Mouse (Mus musculus) testis, adult 2 months (tissue): Measurements from ENCODE around the gene Ifi47. TPM values are rescaled to one million over a fixed set of nuclear protein-coding genes. Genes with fewer than 3 reads are reported as not detected.

Experiments
- H3K27ac ChIP-seq: fragments of 200-500 bp; 2 replicates; pipeline ENCODE4 v1.5.1; 2012; ENCODE audit warnings: low read depth, low read length; ENCODE audit not compliant: control insufficient read depth, insufficient read depth
- H3K27me3 ChIP-seq: fragments of 200-500 bp; 2 replicates; pipeline ENCODE4 v1.6.1; 2012; ENCODE audit warnings: mild to moderate bottlenecking, low read length, moderate library complexity; ENCODE audit not compliant: control insufficient read depth, insufficient read depth
- H3K36me3 ChIP-seq: fragments of 200-500 bp; 2 replicates; pipeline ENCODE4 v1.6.1; 2012; ENCODE audit warnings: mild to moderate bottlenecking, low read length; ENCODE audit not compliant: control insufficient read depth, insufficient read depth
- H3K4me1 ChIP-seq: fragments of 200-500 bp; 2 replicates; pipeline ENCODE4 v1.6.1; 2012; ENCODE audit warnings: low read length; ENCODE audit not compliant: control insufficient read depth, insufficient read depth
- H3K4me3 ChIP-seq: fragments of 200-500 bp; 2 replicates; pipeline ENCODE4 v1.5.1; 2012; ENCODE audit warnings: low read depth, mild to moderate bottlenecking, low read length, moderate library complexity, mixed read lengths; ENCODE audit not compliant: control insufficient read depth
- CTCF ChIP-seq: fragments of 200-500 bp; IDR thresholded peaks from 2 replicates; pipeline ENCODE4 v1.5.1; 2012; ENCODE audit warnings: low read depth, mild to moderate bottlenecking, inconsistent platforms, low read length, moderate library complexity; ENCODE audit not compliant: control insufficient read depth, insufficient read depth, insufficient replicate concordance
- POLR2A ChIP-seq: fragments of 200-500 bp; IDR thresholded peaks from 2 replicates; pipeline ENCODE4 v1.6.1; 2012; ENCODE audit warnings: low read depth, mild to moderate bottlenecking, inconsistent platforms, low read length, moderate library complexity; ENCODE audit not compliant: control insufficient read depth
- polyA plus RNA-seq: library from polyadenylated mRNA; depleted of rRNA; stranded (reverse); fragments of >200 nt; gene quantifications from 2 replicates; pipeline ENCODE4 v1.2.3, GENCODE M21; 2012

Ifi47 gene
- polyA plus RNA-seq, 1 experiment: 0.42 TPM

- Histone ChIP-seq H3K36me3 (no peaks in the 10 kb centered on the region), H3K4me3 (no peak overlapping the region), H3K27me3 (no peaks in the 10 kb centered on the region), H3K4me1 (no peaks in the 10 kb centered on the region), H3K27ac (no peak overlapping the region)
- TF ChIP-seq POLR2A (no peak), CTCF (no peak)
Measured at GRCm38 (mm10) chr11:49077012-49077411, 625 bp downstream of the Ifi47 start.

- Histone ChIP-seq H3K4me3 (no peak overlapping the region), H3K27me3 (no peaks in the 10 kb centered on the region), H3K27ac (no peak overlapping the region), H3K36me3 (no peaks in the 10 kb centered on the region), H3K4me1 (no peaks in the 10 kb centered on the region)
- no peak for TF ChIP-seq POLR2A
- no peak for TF ChIP-seq CTCF
Measured at GRCm38 (mm10) chr11:49078719-49079118, 2.3 kb downstream of the Ifi47 start.

GRCm38 (mm10) chr11:49080636-49081035 is 4.2 kb downstream of the Ifi47 start:
- TF ChIP-seq POLR2A (no peak), CTCF (no peak)
- H3K4me1 ChIP-seq: no peaks in the 10 kb centered on the region
- no peaks in the 10 kb centered on the region for H3K27me3 ChIP-seq
- no peaks in the 10 kb centered on the region for H3K36me3 ChIP-seq
- H3K27ac ChIP-seq: no peak overlapping the region
- no peak overlapping the region for H3K4me3 ChIP-seq

- Histone ChIP-seq H3K36me3 (no peaks in the 10 kb centered on the region), H3K27ac (no peak overlapping the region), H3K27me3 (no peaks in the 10 kb centered on the region), H3K4me1 (no peaks in the 10 kb centered on the region), H3K4me3 (no peak overlapping the region)
- TF ChIP-seq POLR2A (no peak), CTCF (no peak)
Measured at GRCm38 (mm10) chr11:49081356-49081755, 5.0 kb downstream of the Ifi47 start.

- Histone ChIP-seq H3K36me3 (no peaks in the 10 kb centered on the region), H3K4me3 (no peak overlapping the region), H3K4me1 (no peaks in the 10 kb centered on the region), H3K27ac (no peak overlapping the region), H3K27me3 (no peaks in the 10 kb centered on the region)
- TF ChIP-seq POLR2A (no peak), CTCF (no peak)
Measured at GRCm38 (mm10) chr11:49081886-49082285, 5.5 kb downstream of the Ifi47 start.

- peaks cover 4% of the 10 kb centered on the region for H3K4me1 ChIP-seq
- H3K27ac ChIP-seq: no peak overlapping the region
- no peak overlapping the region for H3K4me3 ChIP-seq
- H3K27me3 ChIP-seq: no peaks in the 10 kb centered on the region
- no peaks in the 10 kb centered on the region for H3K36me3 ChIP-seq
- no peak for TF ChIP-seq CTCF
- TF ChIP-seq POLR2A: no peak
Measured at GRCm38 (mm10) chr11:49083146-49083545, 6.8 kb downstream of the Ifi47 start.

- H3K36me3 ChIP-seq: no peaks in the 10 kb centered on the region
- H3K4me3 ChIP-seq: no peak overlapping the region
- no peak overlapping the region for H3K27ac ChIP-seq
- H3K4me1 ChIP-seq: peaks cover 7% of the 10 kb centered on the region
- no peaks in the 10 kb centered on the region for H3K27me3 ChIP-seq
- TF ChIP-seq POLR2A: no peak
- no peak for TF ChIP-seq CTCF
Measured at GRCm38 (mm10) chr11:49083808-49084207, 7.4 kb downstream of the Ifi47 start.

GRCm38 (mm10) chr11:49084385-49084784 is 8.0 kb downstream of the Ifi47 start:
- H3K4me1 ChIP-seq: peaks cover 7% of the 10 kb centered on the region
- no peaks in the 10 kb centered on the region for H3K36me3 ChIP-seq
- no peak overlapping the region for H3K27ac ChIP-seq
- no peaks in the 10 kb centered on the region for H3K27me3 ChIP-seq
- H3K4me3 ChIP-seq: no peak overlapping the region
- TF ChIP-seq CTCF: no peak
- no peak for TF ChIP-seq POLR2A
